Mouse (Mus musculus) bone marrow macrophage, adult 2 months (primary cell): ENCODE measurements at regions not wholly inside any gene's neighbourhood (a gene's known extent, or its start where the extent isn't known, plus 50 kb on each side); places are given as distances from the start of the nearest gene placed in this dataset.

Source experiments
- CTCF ChIP-seq: IDR thresholded peaks from 2 replicates; pipeline ENCODE4 v1.5.1; 2012; ENCODE audit warnings: low read depth, mild to moderate bottlenecking, low read length, moderate library complexity
- POLR2A ChIP-seq: IDR thresholded peaks from 2 replicates; pipeline ENCODE4 v1.6.1; 2012; ENCODE audit warnings: mild to moderate bottlenecking, low read depth, low read length, borderline replicate concordance

DNA sequence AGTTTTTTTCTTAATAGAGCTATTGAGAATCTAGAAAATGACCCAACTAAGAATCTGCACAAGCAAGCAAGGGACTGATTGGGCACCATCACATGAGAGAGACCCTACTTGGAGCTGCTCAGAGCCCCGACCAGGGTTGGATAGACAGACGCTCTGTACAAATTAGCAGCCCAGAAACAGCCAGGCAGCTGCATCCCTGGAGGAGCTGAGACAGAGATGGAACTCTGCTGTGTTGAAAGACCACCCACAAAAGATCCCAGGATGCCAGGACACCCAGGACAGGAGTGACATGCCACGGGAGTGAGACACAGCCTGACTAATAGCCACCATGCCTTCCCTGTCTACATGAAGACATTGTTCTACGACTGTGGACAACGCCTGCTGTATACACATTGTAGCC, 147.9 kb downstream of the Gm826 start:
- no peak for TF ChIP-seq CTCF
- no peak for TF ChIP-seq POLR2A
